Mouse (Mus musculus): Measurements from ENCODE around the gene Rnd2. TPM values are rescaled to one million over a fixed set of nuclear protein-coding genes. Genes with fewer than 3 reads are reported as not detected.

Rnd2 gene
- polyA plus RNA-seq, 1 experiment from 2014 or later = 43.9 TPM

GRCm38 (mm10) chr11:101506269-101506780 is 41.5 kb downstream of the Rnd2 start:
- WGBS = 88% methylated on average over 5 of the region's 5 CpGs
- H3K36me3 ChIP-seq (ENCODE audit: control insufficient read depth, insufficient read depth, low read length) = peaks cover 3% of the 10 kb centered on the region; the same call in 1 of the 2 replicates
- no peaks in the 10 kb centered on the region for H3K9me3 ChIP-seq (ENCODE audit: control insufficient read depth, low read length)

GRCm38 (mm10) chr11:101507090-101507489 is 42.3 kb downstream of the Rnd2 start:
- 95% methylated on average over 7 of the region's 7 CpGs for WGBS
- no peak overlapping the region for H3K9ac ChIP-seq (ENCODE audit: low read length)
- no peak overlapping the region for H3K4me3 ChIP-seq (ENCODE audit: low read depth, low read length)
- no peak for ATAC-seq (ENCODE audit: insufficient read depth, low FRiP score, low TSS enrichment)
- H3K36me3 ChIP-seq (ENCODE audit: control insufficient read depth, insufficient read depth, low read length) = peaks cover 3% of the 10 kb centered on the region; the same call in 1 of the 2 replicates
- H3K27ac ChIP-seq (ENCODE audit: low read depth, low read length) = no peak overlapping the region
- H3K9me3 ChIP-seq (ENCODE audit: control insufficient read depth, low read length) = no peaks in the 10 kb centered on the region
- H3K4me1 ChIP-seq (ENCODE audit: control insufficient read depth, insufficient read depth, low read length) = no peaks in the 10 kb centered on the region
- H3K27me3 ChIP-seq (ENCODE audit: control insufficient read depth, insufficient read depth, low read length) = no peaks in the 10 kb centered on the region
- no peak for DNase-seq (ENCODE audit: low spot score)
- no peak overlapping the region for H3K4me2 ChIP-seq (ENCODE audit: low read depth)

More at GRCm38 (mm10) chr11:101506269-101506780, 41.5 kb downstream of the Rnd2 start:
- no peaks in the 10 kb centered on the region for H3K4me1 ChIP-seq (ENCODE audit: control insufficient read depth, insufficient read depth, low read length)
- H3K4me3 ChIP-seq (ENCODE audit: low read depth, low read length) = no peak overlapping the region
- no peak overlapping the region for H3K9ac ChIP-seq (ENCODE audit: low read length)
- H3K27ac ChIP-seq (ENCODE audit: low read depth, low read length) = no peak overlapping the region
- ATAC-seq (ENCODE audit: insufficient read depth, low FRiP score, low TSS enrichment) = no peak
- no peak for DNase-seq (ENCODE audit: low spot score)
- no peak overlapping the region for H3K4me2 ChIP-seq (ENCODE audit: low read depth)
- H3K27me3 ChIP-seq (ENCODE audit: control insufficient read depth, insufficient read depth, low read length) = no peaks in the 10 kb centered on the region

- H3K36me3 ChIP-seq (ENCODE audit: control insufficient read depth, insufficient read depth, low read length) = peaks cover 6% of the 10 kb centered on the region
- ATAC-seq (ENCODE audit: insufficient read depth, low FRiP score, low TSS enrichment) = no peak
These were observed 54.1 kb downstream of the Rnd2 start for GRCm38 (mm10) chr11:101518937-101519336.

GRCm38 (mm10) chr11:101519364-101519763 is 54.6 kb downstream of the Rnd2 start:
- DNase-seq (ENCODE audit: low spot score) = no peak
- ATAC-seq (ENCODE audit: insufficient read depth, low FRiP score, low TSS enrichment) = no peak
- Histone ChIP-seq H3K4me1 (ENCODE audit: control insufficient read depth, insufficient read depth, low read length) (no peaks in the 10 kb centered on the region), H3K9ac (ENCODE audit: low read length) (no peak overlapping the region), H3K36me3 (ENCODE audit: control insufficient read depth, insufficient read depth, low read length) (peaks cover 3% of the 10 kb centered on the region; the same call in 1 of the 2 replicates), H3K9me3 (ENCODE audit: control insufficient read depth, low read length) (no peaks in the 10 kb centered on the region), H3K4me3 (ENCODE audit: low read depth, low read length) (no peak overlapping the region), H3K27me3 (ENCODE audit: control insufficient read depth, insufficient read depth, low read length) (no peaks in the 10 kb centered on the region), H3K27ac (ENCODE audit: low read depth, low read length) (no peak overlapping the region), H3K4me2 (ENCODE audit: low read depth) (no peak overlapping the region)
- WGBS = 89% methylated on average over 6 of the region's 6 CpGs

More at GRCm38 (mm10) chr11:101518937-101519336, 54.1 kb downstream of the Rnd2 start:
- 87% methylated on average over 5 of the region's 5 CpGs for WGBS
- H3K4me1 ChIP-seq (ENCODE audit: control insufficient read depth, insufficient read depth, low read length) = no peaks in the 10 kb centered on the region
- no peak overlapping the region for H3K4me2 ChIP-seq (ENCODE audit: low read depth)
- no peak overlapping the region for H3K4me3 ChIP-seq (ENCODE audit: low read depth, low read length)
- no peak for DNase-seq (ENCODE audit: low spot score)
- no peak overlapping the region for H3K9ac ChIP-seq (ENCODE audit: low read length)
- H3K27me3 ChIP-seq (ENCODE audit: control insufficient read depth, insufficient read depth, low read length) = no peaks in the 10 kb centered on the region
- no peak overlapping the region for H3K27ac ChIP-seq (ENCODE audit: low read depth, low read length)
- H3K9me3 ChIP-seq (ENCODE audit: control insufficient read depth, low read length) = 0 out of 2 replicates have a peak, but pooled peaks cover under 1% of the 10 kb centered on the region

Small RNA genes within 50 kb of the gene (microRNA-seq; reads per million reads assigned to microRNA genes)
- gene Mir6929 = not detected

Other genes with a start within 250 kb of the Rnd2 start
- 11.2 and 12.4 TPM in 2 replicates for gene Ezh1, start 238.5 kb upstream of the Rnd2 start, polyA plus RNA-seq (2014; fragmentation: Nextera tagmentation; extraction: Ambion mirVana)
- gene Ramp2, start 219.0 kb upstream of the Rnd2 start, polyA plus RNA-seq (2014; fragmentation: Nextera tagmentation; extraction: Ambion mirVana) = 72.6 and 73.3 TPM in 2 replicates
- 124 and 126 TPM in 2 replicates for gene Vps25, start 211.3 kb upstream of the Rnd2 start, polyA plus RNA-seq (2014; fragmentation: Nextera tagmentation; extraction: Ambion mirVana)
- gene Wnk4, start 204.4 kb upstream of the Rnd2 start, polyA plus RNA-seq (2014; fragmentation: Nextera tagmentation; extraction: Ambion mirVana) = 6.4 and 7.6 TPM in 2 replicates
- 1.6 and 2.5 TPM in 2 replicates for gene Cntd1, start 186.0 kb upstream of the Rnd2 start, polyA plus RNA-seq (2014; fragmentation: Nextera tagmentation; extraction: Ambion mirVana)
- gene Coa3, start 185.9 kb upstream of the Rnd2 start, polyA plus RNA-seq (2014; fragmentation: Nextera tagmentation; extraction: Ambion mirVana) = 190 and 196 TPM in 2 replicates
- 174 and 177 TPM in 2 replicates for gene Becn1, start 162.7 kb upstream of the Rnd2 start, polyA plus RNA-seq (2014; fragmentation: Nextera tagmentation; extraction: Ambion mirVana)
- gene Psme3, start 148.8 kb upstream of the Rnd2 start, polyA plus RNA-seq (2014; fragmentation: Nextera tagmentation; extraction: Ambion mirVana) = 154 and 157 TPM in 2 replicates
- 1.4 and 1.8 TPM in 2 replicates for gene Aoc2, start 139.9 kb upstream of the Rnd2 start, polyA plus RNA-seq (2014; fragmentation: Nextera tagmentation; extraction: Ambion mirVana)
- gene Aoc3, start 134.4 kb upstream of the Rnd2 start, polyA plus RNA-seq (2014; fragmentation: Nextera tagmentation; extraction: Ambion mirVana) = not detected in 2 replicates
- gene G6pc, start 97.4 kb upstream of the Rnd2 start, polyA plus RNA-seq (2014; fragmentation: Nextera tagmentation; extraction: Ambion mirVana) = not detected in 2 replicates
- gene Aarsd1, start 47.4 kb upstream of the Rnd2 start, polyA plus RNA-seq (2014; fragmentation: Nextera tagmentation; extraction: Ambion mirVana) = 87.8 and 92.8 TPM in 2 replicates
- gene Gm27029, start 40.2 kb upstream of the Rnd2 start, polyA plus RNA-seq (2014; fragmentation: Nextera tagmentation; extraction: Ambion mirVana) = 9.9 and 12.5 TPM in 2 replicates
- gene Rundc1, start 39.9 kb upstream of the Rnd2 start, polyA plus RNA-seq (2014; fragmentation: Nextera tagmentation; extraction: Ambion mirVana) = 18.0 and 18.6 TPM in 2 replicates
- gene Ptges3l, start 39.7 kb upstream of the Rnd2 start, polyA plus RNA-seq (2014; fragmentation: Nextera tagmentation; extraction: Ambion mirVana) = 6.9 and 7.1 TPM in 2 replicates
- gene Rpl27, start 22.7 kb upstream of the Rnd2 start, polyA plus RNA-seq (2014; fragmentation: Nextera tagmentation; extraction: Ambion mirVana) = 389 and 414 TPM in 2 replicates
- 2.4 and 3.1 TPM in 2 replicates for gene Ifi35, start 16.6 kb upstream of the Rnd2 start, polyA plus RNA-seq (2014; fragmentation: Nextera tagmentation; extraction: Ambion mirVana)
- gene Vat1, start 1.2 kb downstream of the Rnd2 start, polyA plus RNA-seq (2014; fragmentation: Nextera tagmentation; extraction: Ambion mirVana) = 52.3 and 55.8 TPM in 2 replicates
- 20.3 and 20.4 TPM in 2 replicates for gene Brca1, start 87.0 kb downstream of the Rnd2 start, polyA plus RNA-seq (2014; fragmentation: Nextera tagmentation; extraction: Ambion mirVana)
- gene Nbr1, start 87.2 kb downstream of the Rnd2 start, polyA plus RNA-seq (2014; fragmentation: Nextera tagmentation; extraction: Ambion mirVana) = 89.0 and 99.1 TPM in 2 replicates
- gene Tmem106a, start 117.2 kb downstream of the Rnd2 start, polyA plus RNA-seq (2014; fragmentation: Nextera tagmentation; extraction: Ambion mirVana) = 1.6 and 2.5 TPM in 2 replicates
- gene Gm11634, start 134.3 kb downstream of the Rnd2 start, polyA plus RNA-seq (2014; fragmentation: Nextera tagmentation; extraction: Ambion mirVana) = not detected in 2 replicates
- 24.1 and 30.7 TPM in 2 replicates for gene Rdm1, start 162.2 kb downstream of the Rnd2 start, polyA plus RNA-seq (2014; fragmentation: Nextera tagmentation; extraction: Ambion mirVana)
- gene Arl4d, start 200.5 kb downstream of the Rnd2 start, polyA plus RNA-seq (2014; fragmentation: Nextera tagmentation; extraction: Ambion mirVana) = 23.9 and 29.5 TPM in 2 replicates

All from neural tube, embryonic 11.5 days (tissue).